In the genomic region with DNA sequence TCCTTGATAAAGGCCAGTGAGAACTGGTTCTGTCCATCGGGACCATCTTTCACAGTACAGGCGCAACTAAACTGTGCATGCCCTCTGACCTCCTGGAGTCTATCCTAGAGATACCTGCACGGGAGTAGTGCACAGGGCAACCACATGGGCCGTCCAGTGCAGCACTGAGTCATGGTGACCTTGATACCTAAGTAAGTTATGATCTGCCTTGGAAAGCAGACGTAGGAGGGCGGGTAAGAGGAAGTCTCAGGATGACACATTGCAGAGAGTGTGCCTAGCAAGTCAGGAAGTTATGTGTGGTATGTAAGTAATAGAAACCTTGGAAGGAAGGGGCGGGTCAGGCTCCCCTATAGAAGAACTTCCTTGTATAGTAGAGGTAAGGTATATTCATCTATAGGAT, we compare ENCODE assay signal across 1 mouse cellular context.
TF ChIP-seq lines count a peak whose summit lies in the region.

No protein-coding gene starts in this region.

TF ChIP-seq in MEL, 35 proteins besides CTCF, POLR2A, EP300 and RAD21 (continued from another document):
- no peak for TF ChIP-seq MXI1 (IDR thresholded peaks at IDR 0.05; ENCODE audit: low read depth, low read length)
- TF ChIP-seq ZC3H11A (IDR thresholded peaks at IDR 0.05; ENCODE audit: low read depth, low read length): no peak
